Mouse (Mus musculus) hindlimb bud, embryonic 11.5 days (tissue): Measurements from ENCODE around the gene Lrrc4c.

ENCODE experiments used
- DNase-seq: peaks from one replicate; pipeline ENCODE4 v3.0.0-alpha.2; 2012; ENCODE audit warnings: low read depth, low spot score; ENCODE audit errors: extremely low spot score

Gene Lrrc4c

GRCm38 (mm10) chr2:96317387-96318299 is at the start of gene Lrrc4c:
Lrrc4c (plus strand) TSS chr2:96318169.
- no peak for DNase-seq

- no peak for DNase-seq
These were observed 42.9 kb upstream of the Lrrc4c start for GRCm38 (mm10) chr2:96275061-96275460.

GRCm38 (mm10) chr2:96282926-96283325 is 35.0 kb upstream of the Lrrc4c start:
- DNase-seq = no peak

- no peak for DNase-seq
These were observed 30.5 kb upstream of the Lrrc4c start for GRCm38 (mm10) chr2:96287512-96287911.

GRCm38 (mm10) chr2:96290541-96290940 is 27.4 kb upstream of the Lrrc4c start:
- no peak for DNase-seq

GRCm38 (mm10) chr2:96315034-96315433 is 2.9 kb upstream of the Lrrc4c start:
- no peak for DNase-seq

GRCm38 (mm10) chr2:96316531-96316930 is 1.4 kb upstream of the Lrrc4c start:
- no peak for DNase-seq

- no peak for DNase-seq
These were observed 587 bp downstream of the Lrrc4c start for GRCm38 (mm10) chr2:96318556-96318955.

- no peak for DNase-seq
These were observed 1.2 kb downstream of the Lrrc4c start for GRCm38 (mm10) chr2:96319201-96319600.

GRCm38 (mm10) chr2:96319649-96320048 is 1.7 kb downstream of the Lrrc4c start:
- no peak for DNase-seq

- DNase-seq = no peak
These were observed 16.7 kb downstream of the Lrrc4c start for GRCm38 (mm10) chr2:96334652-96335051.

- no peak for DNase-seq
These were observed 19.4 kb downstream of the Lrrc4c start for GRCm38 (mm10) chr2:96337354-96337753.

- no peak for DNase-seq
These were observed 83.3 kb downstream of the Lrrc4c start for GRCm38 (mm10) chr2:96401186-96401811.

- DNase-seq = no peak
These were observed 84.5 kb downstream of the Lrrc4c start for GRCm38 (mm10) chr2:96402514-96402913.

GRCm38 (mm10) chr2:96406856-96407255 is 88.9 kb downstream of the Lrrc4c start:
- no peak for DNase-seq

- DNase-seq = no peak
These were observed 93.2 kb downstream of the Lrrc4c start for GRCm38 (mm10) chr2:96411182-96411581.

- DNase-seq = no peak
These were observed 143.6 kb downstream of the Lrrc4c start for GRCm38 (mm10) chr2:96461566-96461965.

- DNase-seq = no peak
These were observed 157.7 kb downstream of the Lrrc4c start for GRCm38 (mm10) chr2:96475674-96476073.

GRCm38 (mm10) chr2:96499116-96499882 is 181.3 kb downstream of the Lrrc4c start:
- no peak for DNase-seq

- no peak for DNase-seq
These were observed 186.2 kb downstream of the Lrrc4c start for GRCm38 (mm10) chr2:96504140-96504539.

GRCm38 (mm10) chr2:96505641-96506040 is 187.7 kb downstream of the Lrrc4c start:
- no peak for DNase-seq
